Mouse (Mus musculus) megakaryocyte progenitor cell, adult 5-6 weeks (primary cell): ENCODE results near the gene Ces1g. TPM values are rescaled to one million over a fixed set of nuclear protein-coding genes. Genes with fewer than 3 reads are reported as not detected.

Source experiments
- total RNA-seq, 2 experiments: library from RNA; stranded (forward) in 1 of 2; stranded (reverse) in 1 of 2; fragments of 157-497, 149-512 nt in 1 of 2; fragments of 200-1000 nt in 1 of 2; gene quantifications; 2 replicates each; pipeline versions ENCODE4 v1.2.3 to v1.2.4; 2015 to 2017

The Ces1g gene
- total RNA-seq, 2 experiments from 2014 or later: not detected

Other genes starting within 250 kb of the Ces1g start
- gene Ces1c, start 206.0 kb downstream of the Ces1g start, total RNA-seq (2015): not detected in 2 replicates
- gene Ces1c, start 206.0 kb downstream of the Ces1g start, total RNA-seq (2017): not detected in 2 replicates
- 0.39 and 0.54 TPM in 2 replicates for gene Ces1d, start 139.5 kb downstream of the Ces1g start, total RNA-seq (2015)
- 1.7 and 1.9 TPM in 2 replicates for gene Ces1d, start 139.5 kb downstream of the Ces1g start, total RNA-seq (2017)
- not detected in 2 replicates for gene Ces1e, start 107.7 kb downstream of the Ces1g start, total RNA-seq (2015)
- not detected in 2 replicates for gene Ces1e, start 107.7 kb downstream of the Ces1g start, total RNA-seq (2017)
- not detected in 2 replicates for gene Ces1f, start 57.6 kb downstream of the Ces1g start, total RNA-seq (2015)
- gene Ces1f, start 57.6 kb downstream of the Ces1g start, total RNA-seq (2017): not detected in 2 replicates
- not detected in 2 replicates for gene Ces1h, start 42.4 kb upstream of the Ces1g start, total RNA-seq (2015)
- gene Ces1h, start 42.4 kb upstream of the Ces1g start, total RNA-seq (2017): not detected in 2 replicates
- not detected in 2 replicates for gene Ces5a, start 198.5 kb upstream of the Ces1g start, total RNA-seq (2015)
- not detected in 2 replicates for gene Ces5a, start 198.5 kb upstream of the Ces1g start, total RNA-seq (2017)